Mouse (Mus musculus) liver, embryonic 12.5 days (tissue): ENCODE data around the gene Zic3. TPM values are rescaled to one million over a fixed set of nuclear protein-coding genes. Genes with fewer than 3 reads are reported as not detected.

ENCODE experiments used
- ATAC-seq: fragments of 200-750 bp; cut with Nextera tagmentation; 2 replicates; pipeline ENCODE4 v1.8.0; 2017; ENCODE audit warnings: moderate number of reproducible peaks, mild to moderate bottlenecking, moderate library complexity
- H3K27ac ChIP-seq: fragments of 300-500 bp; sonication (generic); 2 replicates; pipeline ENCODE4 v1.5.1; 2016; ENCODE audit warnings: mild to moderate bottlenecking
- H3K27me3 ChIP-seq: fragments of 300-500 bp; sonication (generic); replicated peaks from 2 replicates; pipeline ENCODE4 v1.6.1; 2016; ENCODE audit warnings: mild to moderate bottlenecking, moderate library complexity
- H3K36me3 ChIP-seq: fragments of 300-500 bp; sonication (generic); 2 replicates; pipeline ENCODE4 v1.6.1; 2016; ENCODE audit warnings: mild to moderate bottlenecking, moderate library complexity
- H3K4me1 ChIP-seq: fragments of 300-500 bp; sonication (generic); 2 replicates; pipeline ENCODE4 v1.6.1; 2016
- H3K4me2 ChIP-seq: fragments of 300-500 bp; sonication (generic); 2 replicates; pipeline ENCODE4 v1.6.1; 2016; ENCODE audit warnings: mild to moderate bottlenecking, moderate library complexity
- H3K4me3 ChIP-seq: fragments of 300-500 bp; sonication (generic); 2 replicates; pipeline ENCODE4 v1.5.1; 2016; ENCODE audit warnings: mild to moderate bottlenecking, moderate library complexity
- H3K9ac ChIP-seq: fragments of 300-500 bp; sonication (generic); 2 replicates; pipeline ENCODE4 v1.6.1; 2016; ENCODE audit warnings: mild to moderate bottlenecking, moderate library complexity
- H3K9me3 ChIP-seq: fragments of 300-500 bp; sonication (generic); replicated peaks from 2 replicates; pipeline ENCODE4 v1.6.1; 2016; ENCODE audit warnings: mild to moderate bottlenecking, moderate library complexity
- WGBS: fragments of 180-500 bp; shearing (Covaris S2); methylation state at CpG from one replicate; pipeline ENCODE4 v1.1.7; 2016; ENCODE audit not compliant: insufficient replicate concordance; 5-methylcytosine and 5-hydroxymethylcytosine counted together
- polyA plus RNA-seq: library from polyadenylated mRNA; unstranded; fragments of >200 nt; fragmentation: Nextera tagmentation; extraction: Ambion mirVana; gene quantifications from 2 replicates; pipeline ENCODE4 v1.2.1, GENCODE M21; 2016

The Zic3 gene
- 0.08 TPM in 1 of 2 replicates, not detected in the other for polyA plus RNA-seq

DNA sequence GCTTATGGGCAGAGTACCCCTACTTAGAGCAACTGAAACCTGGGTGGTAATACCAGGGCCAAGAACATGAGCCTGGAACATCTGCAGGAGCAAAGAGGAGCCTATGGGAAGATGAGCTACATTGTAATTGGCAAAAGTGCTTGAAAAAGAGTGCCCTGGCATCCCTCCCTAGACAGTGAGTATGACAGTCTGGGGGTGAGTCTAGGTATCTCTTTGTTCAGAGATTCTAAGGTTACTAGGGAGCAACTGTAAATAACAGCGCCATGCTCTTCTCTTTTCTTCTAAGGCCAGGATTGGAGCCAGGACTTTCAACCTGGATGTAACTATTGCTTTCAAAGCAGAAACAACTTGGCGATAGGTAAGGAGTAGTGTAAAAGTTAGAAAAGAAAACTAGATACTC is at the start of gene Zic3:
Gene Zic3, plus strand, starts transcription at position 301 of the 400 bp plus-strand sequence.
- Histone ChIP-seq H3K9me3 (no peaks in the 10 kb centered on the region), H3K4me1 (no peaks in the 10 kb centered on the region), H3K27ac (no peak within 1 kb of the TSS), H3K27me3 (peaks cover 82% of the 10 kb centered on the region), H3K4me2 (no peak within 1 kb of the TSS), H3K36me3 (no peaks in the 10 kb centered on the region), H3K4me3 (no peak within 1 kb of the TSS), H3K9ac (no peak within 1 kb of the TSS)
- ATAC-seq: no peak
- WGBS: 70% methylated on average over 2 of the region's 2 CpGs

GRCm38 (mm10) chrX:57982351-57982750 is 40.1 kb upstream of the Zic3 start:
- 64% methylated on average over 4 of the region's 4 CpGs for WGBS
- ATAC-seq: no peak

DNA sequence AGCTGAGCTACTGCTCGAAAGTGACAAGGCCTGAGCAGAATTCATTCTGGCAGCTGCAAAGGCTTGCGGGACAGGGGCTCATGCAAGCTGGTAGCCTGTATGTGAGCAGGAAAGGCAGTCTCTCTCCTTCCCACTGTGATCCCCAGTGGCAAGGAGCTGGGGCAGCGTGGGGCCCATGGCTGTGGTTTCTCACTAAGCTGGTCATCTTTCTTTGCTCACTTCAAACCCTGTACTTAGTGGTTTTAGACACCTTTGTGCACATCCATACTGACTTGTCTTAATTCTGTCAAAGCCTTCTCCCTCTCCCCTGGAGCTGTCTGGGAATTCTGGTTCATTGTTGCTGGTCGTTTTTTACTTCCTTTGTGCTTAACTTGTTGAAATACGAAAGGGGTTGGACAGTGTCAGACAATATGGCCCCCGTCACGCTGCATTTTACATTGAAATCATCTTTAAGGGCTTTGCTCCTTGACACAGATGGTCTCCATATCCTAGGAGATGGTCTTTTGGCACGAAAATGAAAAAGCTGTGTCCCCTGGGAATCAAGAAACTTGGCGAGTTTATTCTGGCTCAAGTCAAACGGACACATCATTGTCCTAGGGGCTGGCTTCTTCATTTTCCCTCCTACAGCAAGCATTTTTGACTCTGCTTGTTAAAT is 34.9 kb upstream of the Zic3 start:
- no peak for ATAC-seq
- Histone ChIP-seq H3K27ac (no peak overlapping the region), H3K4me1 (no peaks in the 10 kb centered on the region)

More at GRCm38 (mm10) chrX:57982351-57982750, 40.1 kb upstream of the Zic3 start:
- no peaks in the 10 kb centered on the region for H3K4me1 ChIP-seq
- H3K27me3 ChIP-seq: no peaks in the 10 kb centered on the region
- no peak overlapping the region for H3K4me2 ChIP-seq
- H3K9ac ChIP-seq: no peak overlapping the region
- H3K27ac ChIP-seq: no peak overlapping the region
- H3K36me3 ChIP-seq: no peaks in the 10 kb centered on the region
- no peaks in the 10 kb centered on the region for H3K9me3 ChIP-seq
- H3K4me3 ChIP-seq: no peak overlapping the region

DNA sequence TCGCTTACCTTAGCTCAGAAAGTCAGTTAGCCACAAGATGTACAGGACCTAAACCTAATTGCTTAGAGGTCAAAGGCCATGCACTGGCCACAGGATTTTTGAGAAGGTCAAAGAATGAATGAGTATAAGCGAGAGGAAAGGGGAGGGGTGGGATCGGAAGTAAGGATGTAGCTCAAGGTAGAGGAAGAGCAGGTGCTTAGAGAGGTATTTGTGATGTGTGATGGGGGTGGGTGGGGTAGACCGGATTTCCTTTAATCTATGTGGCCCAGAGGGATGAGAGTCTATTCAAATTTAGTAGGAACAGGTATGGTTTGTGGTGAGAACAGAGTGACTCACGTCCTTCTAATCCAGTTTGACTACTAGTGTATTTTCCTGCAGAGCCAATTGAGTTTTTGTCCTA is 9.1 kb upstream of the Zic3 start:
- Histone ChIP-seq H3K27ac (no peak overlapping the region), H3K4me2 (no peak overlapping the region), H3K9me3 (no peaks in the 10 kb centered on the region), H3K27me3 (peaks cover 57% of the 10 kb centered on the region), H3K4me1 (no peaks in the 10 kb centered on the region), H3K9ac (no peak overlapping the region), H3K4me3 (no peak overlapping the region), H3K36me3 (no peaks in the 10 kb centered on the region)
- WGBS: 51% methylated on average over 5 of the region's 5 CpGs
- no peak for ATAC-seq

More for the DNA sequence above, 34.9 kb upstream of the Zic3 start:
- no peak overlapping the region for H3K4me3 ChIP-seq
- no peak overlapping the region for H3K4me2 ChIP-seq
- H3K9ac ChIP-seq: no peak overlapping the region
- no peaks in the 10 kb centered on the region for H3K36me3 ChIP-seq
- H3K27me3 ChIP-seq: no peaks in the 10 kb centered on the region
- WGBS: 54% methylated on average over 10 of the region's 10 CpGs
- no peaks in the 10 kb centered on the region for H3K9me3 ChIP-seq

DNA sequence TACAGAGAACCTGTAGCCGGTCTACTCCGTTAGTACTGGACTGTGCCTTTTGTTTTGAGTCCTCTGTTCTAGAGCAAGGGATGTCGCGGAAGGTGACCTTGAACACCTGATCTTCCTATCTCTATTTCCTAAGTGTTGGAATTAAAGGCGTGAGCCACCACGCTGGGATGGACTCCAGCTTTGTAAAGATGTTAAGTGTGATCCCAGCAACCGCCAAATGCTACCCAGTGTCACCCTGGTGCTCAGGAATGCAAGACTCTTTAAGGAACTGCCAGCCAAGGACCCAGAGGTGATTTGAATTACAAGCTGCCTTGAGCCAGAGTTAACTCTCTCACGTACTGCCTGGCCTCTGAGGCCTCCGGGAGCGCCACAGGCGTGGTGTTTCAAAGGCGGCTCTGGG is 8.4 kb upstream of the Zic3 start:
- Histone ChIP-seq H3K36me3 (no peaks in the 10 kb centered on the region), H3K9ac (no peak overlapping the region), H3K4me1 (no peaks in the 10 kb centered on the region), H3K9me3 (no peaks in the 10 kb centered on the region), H3K4me3 (no peak overlapping the region), H3K27me3 (peaks cover 64% of the 10 kb centered on the region), H3K4me2 (no peak overlapping the region), H3K27ac (no peak overlapping the region)
- ATAC-seq: no peak
- WGBS: 12% methylated on average over 12 of the region's 12 CpGs

DNA sequence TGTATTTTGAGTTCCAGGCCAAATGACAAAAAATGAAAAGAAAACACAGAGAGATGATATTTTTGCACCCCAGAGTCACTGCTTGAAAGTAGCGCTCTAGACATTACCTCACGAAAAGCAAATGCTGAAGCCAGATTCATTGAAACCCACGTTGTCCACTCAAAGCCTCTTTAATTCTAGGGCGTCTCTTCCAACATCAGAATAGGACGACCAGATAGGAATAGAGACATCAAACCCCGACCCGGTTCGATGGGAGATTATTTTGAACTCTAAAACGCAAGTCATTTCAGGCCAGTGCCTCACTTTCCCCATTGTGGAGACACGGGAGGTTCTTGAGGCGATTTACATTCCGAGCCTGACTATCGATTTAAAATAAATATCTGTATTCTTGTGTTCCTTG is 7.7 kb upstream of the Zic3 start:
- ATAC-seq: no peak
- Histone ChIP-seq H3K36me3 (no peaks in the 10 kb centered on the region), H3K27me3 (peaks cover 70% of the 10 kb centered on the region)

DNA sequence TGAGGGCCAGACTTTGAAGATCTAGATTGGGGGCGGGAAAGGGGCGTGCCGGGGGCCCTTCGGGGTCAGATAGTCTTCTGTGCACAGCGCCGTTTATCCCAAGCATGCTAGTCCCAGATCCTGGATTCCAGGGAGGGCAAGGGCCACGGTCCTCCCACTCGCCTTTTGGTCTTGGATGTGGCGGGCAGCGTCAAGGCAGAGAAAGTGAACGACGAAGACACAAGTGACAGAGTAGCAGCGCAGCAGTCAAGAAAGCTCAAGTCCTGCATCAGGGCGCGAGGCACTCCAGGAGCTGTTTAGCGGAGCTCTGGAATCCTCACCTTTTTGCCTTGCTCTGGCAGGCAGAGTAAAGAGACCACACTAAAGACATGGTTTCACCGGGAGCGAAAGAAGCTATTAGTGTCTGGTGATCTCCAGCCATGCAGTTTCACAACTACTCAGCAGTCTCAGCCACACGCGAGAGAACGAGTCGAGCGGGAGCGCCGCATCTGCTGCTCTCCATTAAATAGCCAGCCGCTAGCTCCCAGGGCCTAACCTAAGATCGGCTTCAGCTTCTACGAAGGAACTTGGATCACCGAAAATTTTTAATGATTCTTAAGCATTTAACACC is 7.1 kb upstream of the Zic3 start:
- Histone ChIP-seq H3K9me3 (no peaks in the 10 kb centered on the region), H3K4me2 (no peak overlapping the region), H3K4me3 (no peak overlapping the region), H3K9ac (no peak overlapping the region), H3K36me3 (no peaks in the 10 kb centered on the region), H3K27ac (no peak overlapping the region), H3K27me3 (peaks cover 77% of the 10 kb centered on the region), H3K4me1 (no peaks in the 10 kb centered on the region)
- WGBS: 10% methylated on average over 29 of the region's 29 CpGs
- ATAC-seq: no peak

More for the DNA sequence above, 7.7 kb upstream of the Zic3 start:
- Histone ChIP-seq H3K9me3 (no peaks in the 10 kb centered on the region), H3K4me3 (no peak overlapping the region), H3K27ac (no peak overlapping the region), H3K4me2 (no peak overlapping the region), H3K9ac (no peak overlapping the region), H3K4me1 (no peaks in the 10 kb centered on the region)
- WGBS: 12% methylated on average over 13 of the region's 13 CpGs

DNA sequence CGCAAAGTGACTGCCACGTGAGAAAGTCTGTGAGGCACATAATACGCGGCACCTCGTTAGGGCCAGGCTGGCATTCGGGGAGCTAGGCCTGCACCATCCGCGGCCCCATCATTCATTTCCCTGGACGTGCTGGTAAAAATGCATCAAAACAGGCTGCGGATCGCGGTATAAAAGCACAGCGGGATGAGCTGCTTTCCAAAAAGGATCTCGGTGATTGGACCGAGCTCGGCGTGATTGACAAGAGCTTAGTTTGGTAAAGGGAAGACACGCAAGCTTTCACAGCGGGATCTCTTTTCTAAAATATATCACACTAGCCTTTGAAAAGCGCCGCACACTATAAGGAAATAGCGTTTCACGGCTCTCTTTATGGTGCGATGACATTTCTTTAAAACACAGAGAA is 3.8 kb upstream of the Zic3 start:
- no peak for ATAC-seq
- Histone ChIP-seq H3K36me3 (no peaks in the 10 kb centered on the region), H3K4me3 (no peak overlapping the region), H3K27me3 (peaks cover 91% of the 10 kb centered on the region), H3K9ac (no peak overlapping the region), H3K4me2 (no peak overlapping the region), H3K27ac (no peak overlapping the region), H3K4me1 (no peaks in the 10 kb centered on the region), H3K9me3 (no peaks in the 10 kb centered on the region)
- 9% methylated on average over 24 of the region's 24 CpGs for WGBS

DNA sequence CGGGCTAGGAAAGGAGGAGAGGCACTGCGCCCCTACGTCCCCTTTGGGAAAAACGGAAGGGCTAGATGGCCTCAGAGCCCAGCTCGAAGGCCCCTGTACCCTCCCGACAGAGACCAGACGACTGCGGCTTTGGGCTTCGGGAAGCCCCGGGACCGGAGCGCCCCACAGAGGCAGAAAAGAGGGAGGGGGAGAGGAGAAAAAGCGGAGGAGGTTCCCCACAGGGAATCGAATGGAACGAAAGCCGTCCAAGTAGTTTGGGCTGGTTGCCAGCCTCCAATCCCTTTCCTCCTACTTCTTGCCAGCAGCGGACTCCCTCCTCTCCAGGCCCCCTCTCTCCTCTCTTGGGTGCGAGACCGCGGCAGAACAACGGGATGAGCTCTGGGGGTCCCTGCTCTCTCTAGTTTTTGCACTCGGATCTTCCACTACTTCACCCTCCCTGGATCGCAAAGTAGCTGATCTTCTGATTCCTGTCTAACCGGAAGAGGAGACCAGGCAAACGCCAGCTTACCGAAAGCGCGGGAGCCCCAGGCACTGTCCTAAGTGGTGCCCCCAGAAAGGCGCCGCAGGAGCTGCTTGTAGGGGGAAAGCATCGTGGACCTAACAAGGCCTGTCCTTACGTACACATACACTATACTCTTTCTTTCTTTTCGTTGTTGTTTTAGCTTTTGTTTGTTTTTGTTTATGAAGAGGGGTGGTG is 3.1 kb upstream of the Zic3 start:
- 8% methylated on average over 33 of the region's 33 CpGs for WGBS
- Histone ChIP-seq H3K27ac (no peak overlapping the region), H3K4me1 (no peaks in the 10 kb centered on the region), H3K4me3 (no peak overlapping the region), H3K36me3 (no peaks in the 10 kb centered on the region), H3K9ac (no peak overlapping the region), H3K27me3 (peaks cover 89% of the 10 kb centered on the region), H3K9me3 (no peaks in the 10 kb centered on the region), H3K4me2 (no peak overlapping the region)
- ATAC-seq: no peak

DNA sequence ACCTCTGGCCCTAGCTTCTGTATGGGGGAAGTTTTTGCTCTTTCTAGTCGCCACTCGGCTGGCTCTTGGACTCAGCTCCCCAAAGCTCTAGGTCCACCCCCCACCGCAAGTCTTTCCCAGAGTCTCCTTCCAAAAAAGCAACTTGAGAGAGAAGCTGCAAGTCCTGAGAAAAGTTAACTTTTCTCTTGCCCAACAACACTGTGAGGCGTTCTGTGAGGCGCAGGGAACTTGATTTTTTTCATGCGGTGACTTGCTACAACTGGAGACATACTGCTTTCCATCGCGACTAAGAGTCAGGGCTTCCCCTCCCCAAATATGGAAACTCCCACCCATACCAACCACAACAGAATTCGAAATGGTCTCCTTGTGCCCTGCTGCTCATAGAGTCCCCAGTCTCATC is 5.1 kb downstream of the Zic3 start:
- Histone ChIP-seq H3K36me3 (no peaks in the 10 kb centered on the region), H3K27me3 (peaks cover 87% of the 10 kb centered on the region), H3K9me3 (no peaks in the 10 kb centered on the region), H3K4me3 (no peak overlapping the region), H3K9ac (no peak overlapping the region), H3K4me1 (no peaks in the 10 kb centered on the region), H3K4me2 (no peak overlapping the region), H3K27ac (no peak overlapping the region)
- ATAC-seq: no peak
- WGBS: 10% methylated on average over 9 of the region's 9 CpGs

- 10% methylated on average over 16 of the region's 16 CpGs for WGBS
- ATAC-seq: no peak
- Histone ChIP-seq H3K4me1 (no peaks in the 10 kb centered on the region), H3K4me2 (no peak overlapping the region), H3K9ac (no peak overlapping the region), H3K27ac (no peak overlapping the region), H3K9me3 (no peaks in the 10 kb centered on the region), H3K4me3 (no peak overlapping the region), H3K27me3 (peaks cover 89% of the 10 kb centered on the region), H3K36me3 (no peaks in the 10 kb centered on the region)
These were observed 5.6 kb downstream of the Zic3 start for GRCm38 (mm10) chrX:58028082-58028481.

DNA sequence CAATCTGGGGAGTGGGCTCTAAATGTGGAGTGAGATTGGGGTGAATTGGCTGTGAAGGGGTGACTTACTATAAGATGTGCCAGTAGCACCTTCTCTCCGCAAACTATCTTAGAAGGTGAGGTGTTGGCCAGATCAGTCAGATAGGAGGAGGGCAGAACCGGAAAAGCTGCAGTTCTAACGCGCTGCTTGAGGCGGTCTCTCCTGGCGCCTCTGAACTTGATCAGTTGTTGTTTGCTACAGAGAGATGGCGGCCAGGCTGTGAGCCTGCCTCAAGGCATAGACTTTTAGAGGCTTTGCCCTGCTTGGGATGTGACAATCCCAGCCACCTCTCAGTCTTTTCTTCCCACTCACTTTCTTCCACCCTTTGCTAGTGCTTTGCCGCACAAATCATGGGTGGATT is 6.4 kb downstream of the Zic3 start:
- Histone ChIP-seq H3K4me2 (no peak overlapping the region), H3K4me3 (no peak overlapping the region), H3K36me3 (no peaks in the 10 kb centered on the region), H3K9me3 (no peaks in the 10 kb centered on the region), H3K4me1 (no peaks in the 10 kb centered on the region), H3K27me3 (peaks cover 92% of the 10 kb centered on the region), H3K9ac (no peak overlapping the region), H3K27ac (no peak overlapping the region)
- no peak for ATAC-seq
- 13% methylated on average over 8 of the region's 8 CpGs for WGBS
